Mouse (Mus musculus) stomach, embryonic 15.5 days (tissue): ENCODE results near the gene Tbc1d10b. TPM values are rescaled to one million over a fixed set of nuclear protein-coding genes. Genes with fewer than 3 reads are reported as not detected.
"Not testable (repeated sequence)": the region's sequence is repeated elsewhere in the genome, so short reads cannot be mapped to it uniquely, and the experiment has no call there.

ENCODE experiments used
- ATAC-seq: fragments of 200-750 bp; cut with Nextera tagmentation; 2 replicates; pipeline ENCODE4 v1.8.0; 2017; ENCODE audit warnings: low read depth, moderate number of reproducible peaks, moderate TSS enrichment; ENCODE audit not compliant: insufficient read depth, low FRiP score
- H3K27ac ChIP-seq: fragments of 300-500 bp; sonication (generic); 2 replicates; pipeline ENCODE4 v1.5.1; 2015; ENCODE audit warnings: mild to moderate bottlenecking, inconsistent platforms
- H3K27me3 ChIP-seq: fragments of 300-500 bp; sonication (generic); replicated peaks from 2 replicates; pipeline ENCODE4 v1.6.1; 2015; ENCODE audit warnings: inconsistent platforms
- H3K36me3 ChIP-seq: fragments of 300-500 bp; sonication (generic); 2 replicates; pipeline ENCODE4 v1.6.1; 2015; ENCODE audit warnings: inconsistent platforms
- H3K4me1 ChIP-seq: fragments of 300-500 bp; sonication (generic); 2 replicates; pipeline ENCODE4 v1.6.1; 2015; ENCODE audit warnings: inconsistent platforms
- H3K4me2 ChIP-seq: fragments of 300-500 bp; sonication (generic); 2 replicates; pipeline ENCODE4 v1.6.1; 2015; ENCODE audit warnings: mild to moderate bottlenecking, inconsistent platforms
- H3K4me3 ChIP-seq: fragments of 300-500 bp; sonication (generic); replicated peaks from 2 replicates; pipeline ENCODE4 v1.5.1; 2015; ENCODE audit warnings: inconsistent platforms
- H3K9ac ChIP-seq: fragments of 300-500 bp; sonication (generic); 2 replicates; pipeline ENCODE4 v1.6.1; 2015; ENCODE audit warnings: inconsistent platforms
- H3K9me3 ChIP-seq: fragments of 300-500 bp; sonication (generic); 2 replicates; pipeline ENCODE4 v1.6.1; 2016; ENCODE audit warnings: inconsistent platforms
- WGBS: fragments of 180-500 bp; shearing (Covaris S2); methylation state at CpG from one replicate; pipeline ENCODE4 v1.1.7; 2015; 5-methylcytosine and 5-hydroxymethylcytosine counted together
- polyA plus RNA-seq: library from polyadenylated mRNA; unstranded; fragments of >200 nt; fragmentation: Nextera tagmentation; extraction: Ambion mirVana; gene quantifications from 2 replicates; pipeline ENCODE4 v1.2.1, GENCODE M21; 2015

Tbc1d10b gene
- polyA plus RNA-seq, 1 experiment from 2014 or later: 24.4 TPM

DNA sequence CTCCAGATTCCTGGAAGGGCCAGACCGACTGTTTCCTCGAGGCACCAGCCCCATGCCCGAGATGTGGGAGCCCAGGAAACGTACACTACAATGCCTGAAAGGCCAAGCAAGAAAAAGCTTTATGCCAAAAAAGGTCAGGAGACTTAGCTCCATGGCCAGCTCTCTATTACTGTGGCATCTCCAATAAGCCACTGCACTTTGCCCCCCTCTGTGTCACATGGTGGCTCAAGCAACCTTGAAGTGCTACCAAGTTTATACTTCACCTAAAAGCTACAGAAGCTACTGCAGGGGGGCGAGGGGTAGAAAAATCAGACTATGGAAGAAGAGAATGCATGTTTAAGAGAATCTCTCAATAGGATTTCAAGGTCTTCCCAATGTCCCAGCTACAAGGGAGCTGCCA is 15.3 kb downstream of the Tbc1d10b start:
- H3K36me3 ChIP-seq: peaks cover 34% of the 10 kb centered on the region
- peaks cover 20% of the 10 kb centered on the region for H3K4me1 ChIP-seq
- no peaks in the 10 kb centered on the region for H3K27me3 ChIP-seq
- no peak overlapping the region for H3K4me3 ChIP-seq
- no peak for ATAC-seq
- no peak overlapping the region for H3K27ac ChIP-seq
- H3K4me2 ChIP-seq: no peak overlapping the region
- WGBS: 85% methylated on average over 5 of the region's 5 CpGs
- no peaks in the 10 kb centered on the region for H3K9me3 ChIP-seq
- H3K9ac ChIP-seq: no peak overlapping the region

DNA sequence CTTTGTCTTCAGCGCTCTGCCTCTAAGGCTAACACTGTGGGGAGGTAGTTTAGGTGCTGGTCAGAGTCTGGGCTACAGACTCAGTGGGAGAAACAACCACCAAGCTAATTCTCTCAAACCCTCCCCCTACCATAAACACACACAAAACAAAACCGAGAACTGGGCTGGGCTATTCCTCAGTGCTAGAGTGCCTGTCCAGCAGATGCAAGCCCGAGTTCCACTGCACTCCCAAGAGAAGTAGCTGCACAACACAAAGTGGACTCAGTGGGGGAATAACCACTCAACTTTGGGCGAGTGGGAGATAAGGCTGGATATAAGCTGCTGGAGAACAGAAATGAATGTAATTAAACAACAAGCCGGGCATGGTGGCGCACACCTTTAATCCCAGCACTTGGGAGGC is 17.6 kb downstream of the Tbc1d10b start:
- 83% methylated on average over 6 of the region's 6 CpGs for WGBS
- peaks cover 30% of the 10 kb centered on the region for H3K36me3 ChIP-seq
- no peak for ATAC-seq

DNA sequence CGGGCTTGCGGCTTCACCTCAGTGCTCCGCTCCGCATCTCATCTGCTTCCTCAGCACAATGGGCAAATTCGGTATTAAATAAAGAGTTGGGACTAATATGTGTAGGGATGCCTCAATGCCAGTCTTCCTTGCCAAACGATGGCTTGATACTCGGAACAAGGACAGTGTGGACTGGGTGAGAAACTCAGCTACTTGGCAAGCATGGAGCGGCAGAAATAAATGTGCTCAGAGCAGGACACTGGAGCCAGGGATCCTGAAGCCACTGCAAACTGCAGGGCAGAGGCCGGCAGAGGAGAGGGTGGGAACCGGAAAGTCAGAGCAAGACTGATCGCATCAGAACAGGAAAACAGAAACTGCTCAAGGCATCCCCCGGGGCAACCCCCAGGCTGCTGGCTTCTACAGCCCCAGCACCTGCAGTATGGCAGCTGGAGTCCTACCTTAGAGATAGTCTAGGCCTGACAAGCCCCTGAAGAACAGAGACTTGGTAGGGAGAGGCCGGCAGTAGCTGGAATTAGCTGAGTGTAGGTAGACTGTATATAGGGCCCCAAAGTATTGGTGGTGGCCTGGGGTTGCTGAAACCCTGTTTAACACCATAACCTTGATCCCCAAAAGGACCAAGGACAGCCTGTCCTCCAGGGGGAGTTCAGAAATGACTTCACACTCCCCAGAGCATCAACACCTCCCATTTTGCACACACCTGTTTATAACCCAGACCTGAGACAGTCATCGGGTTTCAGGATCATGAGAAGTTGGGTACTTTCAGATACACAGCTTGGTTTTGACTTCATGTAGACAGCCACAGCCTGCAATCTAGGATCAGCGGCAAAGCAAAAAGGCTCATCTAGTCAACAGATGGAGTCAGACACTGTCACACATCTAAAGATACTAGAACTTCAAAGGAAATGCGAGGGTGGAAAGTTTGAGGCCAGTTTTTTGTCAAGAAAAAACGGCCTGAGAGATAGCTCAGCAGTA is 19.7 kb downstream of the Tbc1d10b start:
- ATAC-seq: no peak
- no peak overlapping the region for H3K27ac ChIP-seq
- WGBS: 82% methylated on average over 17 of the region's 17 CpGs

More for the DNA sequence above, 17.6 kb downstream of the Tbc1d10b start:
- H3K27me3 ChIP-seq: no peaks in the 10 kb centered on the region
- no peak overlapping the region for H3K27ac ChIP-seq
- no peak overlapping the region for H3K9ac ChIP-seq
- no peak overlapping the region for H3K4me2 ChIP-seq
- H3K4me1 ChIP-seq: peaks cover 13% of the 10 kb centered on the region
- H3K4me3 ChIP-seq: no peak overlapping the region
- H3K9me3 ChIP-seq: no peaks in the 10 kb centered on the region

GRCm38 (mm10) chr7:127187351-127187750 is 20.9 kb downstream of the Tbc1d10b start:
- no peak overlapping the region for H3K27ac ChIP-seq
- H3K4me2 ChIP-seq: no peak overlapping the region
- no peaks in the 10 kb centered on the region for H3K27me3 ChIP-seq
- WGBS: 68% methylated on average over 10 of the region's 10 CpGs
- no peak overlapping the region for H3K4me3 ChIP-seq
- no peaks in the 10 kb centered on the region for H3K4me1 ChIP-seq
- no peak for ATAC-seq
- no peaks in the 10 kb centered on the region for H3K9me3 ChIP-seq
- no peak overlapping the region for H3K9ac ChIP-seq
- peaks cover 10% of the 10 kb centered on the region for H3K36me3 ChIP-seq

More for the DNA sequence above, 19.7 kb downstream of the Tbc1d10b start:
- H3K9me3 ChIP-seq: no peaks in the 10 kb centered on the region
- H3K4me1 ChIP-seq: no peaks in the 10 kb centered on the region
- peaks cover 20% of the 10 kb centered on the region for H3K36me3 ChIP-seq
- H3K27me3 ChIP-seq: no peaks in the 10 kb centered on the region
- H3K4me3 ChIP-seq: no peak overlapping the region
- H3K4me2 ChIP-seq: no peak overlapping the region
- no peak overlapping the region for H3K9ac ChIP-seq

DNA sequence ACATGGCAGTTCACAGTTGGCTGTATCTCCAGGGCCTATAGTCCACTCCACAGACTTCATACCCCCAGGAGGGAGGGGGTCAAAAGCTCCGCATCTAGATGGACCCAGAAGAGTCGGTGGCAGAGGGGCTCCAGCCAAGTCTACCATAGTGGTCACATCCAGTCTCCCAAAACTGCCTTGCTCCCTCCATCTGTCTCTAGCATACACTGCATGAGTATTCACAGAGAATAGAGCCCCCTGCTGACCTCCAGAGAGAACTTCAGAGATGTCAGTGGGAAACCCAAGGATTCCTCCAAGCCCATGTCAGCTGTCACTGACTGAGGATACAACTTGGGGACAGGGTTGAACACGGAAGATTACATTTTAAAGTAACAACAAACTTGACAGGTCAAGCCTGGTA is 22.7 kb downstream of the Tbc1d10b start:
- H3K4me3 ChIP-seq: no peak overlapping the region
- H3K4me2 ChIP-seq: no peak overlapping the region
- H3K27ac ChIP-seq: no peak overlapping the region
- H3K9me3 ChIP-seq: no peaks in the 10 kb centered on the region
- WGBS: 59% methylated on average over 3 of the region's 3 CpGs
- H3K36me3 ChIP-seq: no peaks in the 10 kb centered on the region
- no peaks in the 10 kb centered on the region for H3K27me3 ChIP-seq
- H3K9ac ChIP-seq: no peak overlapping the region
- ATAC-seq: no peak
- no peaks in the 10 kb centered on the region for H3K4me1 ChIP-seq

DNA sequence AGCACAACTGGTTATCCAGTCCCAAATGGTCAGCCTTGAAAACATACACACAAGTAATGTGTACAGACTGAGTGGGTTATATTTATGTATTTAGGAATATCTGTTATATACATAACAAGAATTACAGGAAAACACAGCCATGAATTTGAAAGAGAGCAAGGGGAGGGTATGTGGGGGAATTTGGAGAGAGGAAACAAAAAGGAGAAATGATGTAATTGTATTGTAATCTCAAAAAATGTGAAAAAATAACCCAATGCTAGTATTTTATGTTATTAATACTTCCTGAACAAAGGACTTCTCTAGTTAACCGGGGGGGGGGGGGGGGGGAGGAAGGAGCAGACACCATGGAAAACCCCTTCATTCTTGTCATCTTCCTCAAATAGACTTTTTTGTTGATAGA is 23.5 kb downstream of the Tbc1d10b start:
- WGBS: 13% methylated on average over 1 of the region's 1 CpGs
- Histone ChIP-seq H3K4me1 (no peaks in the 10 kb centered on the region), H3K9ac (no peak overlapping the region), H3K4me2 (no peak overlapping the region), H3K27me3 (no peaks in the 10 kb centered on the region), H3K36me3 (no peaks in the 10 kb centered on the region), H3K4me3 (no peak overlapping the region), H3K27ac (no peak overlapping the region), H3K9me3 (no peaks in the 10 kb centered on the region)
- ATAC-seq: no peak

DNA sequence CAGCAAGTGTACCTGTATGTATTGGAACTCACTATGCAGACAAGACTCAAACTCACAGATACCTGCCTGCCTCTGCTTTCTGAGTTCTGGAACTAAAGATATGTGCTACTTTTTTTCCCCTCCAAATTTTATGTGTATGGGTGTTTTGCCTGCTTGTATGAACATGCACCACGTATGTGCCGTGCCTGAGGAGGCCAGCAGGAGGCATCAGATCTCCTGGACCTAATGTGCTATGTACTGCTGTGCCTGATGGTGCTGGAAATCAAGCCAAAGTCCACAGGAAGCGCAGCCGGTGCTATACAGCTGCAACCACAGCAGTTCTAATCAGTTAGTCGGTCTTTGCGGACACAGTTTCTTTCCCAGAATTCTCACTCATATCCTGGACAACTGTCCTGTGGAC is 24.4 kb downstream of the Tbc1d10b start:
- Histone ChIP-seq H3K4me3 (no peak overlapping the region), H3K4me2 (no peak overlapping the region), H3K27me3 (no peaks in the 10 kb centered on the region), H3K27ac (no peak overlapping the region), H3K36me3 (no peaks in the 10 kb centered on the region), H3K9ac (no peak overlapping the region), H3K9me3 (no peaks in the 10 kb centered on the region), H3K4me1 (no peaks in the 10 kb centered on the region)
- no peak; the same call in 1 of the 2 replicates for ATAC-seq
- WGBS: 71% methylated on average over 6 of the region's 6 CpGs

GRCm38 (mm10) chr7:127183345-127183744 is 24.9 kb downstream of the Tbc1d10b start:
- ATAC-seq: no peak
- Histone ChIP-seq H3K27me3 (no peaks in the 10 kb centered on the region), H3K36me3 (no peaks in the 10 kb centered on the region), H3K9me3 (no peaks in the 10 kb centered on the region), H3K4me3 (no peak overlapping the region), H3K9ac (no peak overlapping the region), H3K4me1 (no peaks in the 10 kb centered on the region), H3K4me2 (no peak overlapping the region), H3K27ac (no peak overlapping the region)
- 58% methylated on average over 8 of the region's 8 CpGs for whole genome bisulfite sequencing

DNA sequence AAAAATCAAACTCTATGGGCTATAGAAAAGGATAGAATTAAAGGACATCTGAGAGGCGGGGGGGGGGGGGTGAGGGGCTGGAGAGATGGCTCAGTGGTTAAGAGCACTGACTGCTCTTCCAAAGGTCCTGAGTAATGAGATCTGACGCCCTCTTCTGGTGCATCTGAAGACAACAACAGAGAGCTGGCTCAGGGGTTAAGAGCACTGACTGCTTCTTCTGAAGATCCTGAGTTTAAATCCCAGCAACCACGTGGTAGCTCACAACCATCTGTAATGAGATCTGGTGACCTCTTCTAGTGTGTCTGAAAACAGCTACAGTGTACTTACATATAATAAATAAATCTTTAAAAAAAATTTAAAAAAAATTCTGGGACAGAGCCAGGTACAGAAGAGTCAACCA is 26.5 kb downstream of the Tbc1d10b start:
- H3K4me1 ChIP-seq, H3K4me2 ChIP-seq, H3K27ac ChIP-seq, H3K9me3 ChIP-seq, H3K27me3 ChIP-seq, H3K4me3 ChIP-seq, H3K36me3 ChIP-seq, ATAC-seq, H3K9ac ChIP-seq: not testable (repeated sequence)
- 29% methylated on average over 3 of the region's 3 CpGs for WGBS

GRCm38 (mm10) chr7:127180783-127181182 is 27.5 kb downstream of the Tbc1d10b start:
- Histone ChIP-seq H3K4me1 (no peaks in the 10 kb centered on the region), H3K27me3 (no peaks in the 10 kb centered on the region), H3K36me3 (no peaks in the 10 kb centered on the region), H3K27ac (no peak overlapping the region), H3K9ac (no peak overlapping the region), H3K9me3 (no peaks in the 10 kb centered on the region), H3K4me2 (no peak overlapping the region), H3K4me3 (no peak overlapping the region)
- 55% methylated on average over 2 of the region's 2 CpGs for WGBS
- ATAC-seq: no peak

- WGBS: 75% methylated on average over 4 of the region's 4 CpGs
- no peaks in the 10 kb centered on the region for H3K27me3 ChIP-seq
- no peak overlapping the region for H3K9ac ChIP-seq
- no peaks in the 10 kb centered on the region for H3K9me3 ChIP-seq
- no peak overlapping the region for H3K27ac ChIP-seq
- no peaks in the 10 kb centered on the region for H3K36me3 ChIP-seq
- H3K4me1 ChIP-seq: no peaks in the 10 kb centered on the region
- ATAC-seq: no peak
- H3K4me2 ChIP-seq: no peak overlapping the region
- H3K4me3 ChIP-seq: no peak overlapping the region
Observed at GRCm38 (mm10) chr7:127176937-127177336, 31.3 kb downstream of the Tbc1d10b start.

GRCm38 (mm10) chr7:127166501-127166900 is 41.8 kb downstream of the Tbc1d10b start:
- Histone ChIP-seq H3K9ac (no peak overlapping the region), H3K36me3 (no peaks in the 10 kb centered on the region), H3K4me3 (no peak overlapping the region), H3K27ac (no peak overlapping the region), H3K27me3 (no peaks in the 10 kb centered on the region), H3K4me2 (no peak overlapping the region), H3K4me1 (no peaks in the 10 kb centered on the region), H3K9me3 (no peaks in the 10 kb centered on the region)
- 81% methylated on average over 5 of the region's 5 CpGs for whole genome bisulfite sequencing
- ATAC-seq: no peak
